Mouse (Mus musculus): ENCODE measurements around the gene Nfe2l1. TPM values are rescaled to one million over a fixed set of nuclear protein-coding genes. Genes with fewer than 3 reads are reported as not detected.

The Nfe2l1 gene
- polyA plus RNA-seq, 1 experiment from 2014 or later, result 66.3 TPM

GRCm38 (mm10) chr11:96829403-96829812, 360 bp downstream of the Nfe2l1 start:
- Histone ChIP-seq H3K27me3 (no peaks in the 10 kb centered on the region), H3K36me3 (peaks cover 22% of the 10 kb centered on the region), H3K9me3 (no peaks in the 10 kb centered on the region), H3K4me3 (replicated peaks) (peak overlapping the region; percentile 79), H3K9ac (replicated peaks) (peak overlapping the region; percentile 79), H3K4me1 (replicated peaks) (peaks cover 49% of the 10 kb centered on the region), H3K27ac (peak overlapping the region; percentile 98), H3K4me2 (peak overlapping the region; percentile 82)
- under 1% methylated on average over 33 of the region's 33 CpGs for WGBS
- ATAC-seq (ENCODE audit: insufficient number of reproducible peaks, insufficient read depth, low FRiP score, low TSS enrichment, low read depth), result peak; percentile 69

GRCm38 (mm10) chr11:96828881-96829280, 887 bp downstream of the Nfe2l1 start:
- 15% methylated on average over 10 of the region's 10 CpGs for WGBS
- no peaks in the 10 kb centered on the region for H3K27me3 ChIP-seq
- H3K27ac ChIP-seq, result peak overlapping the region; percentile 98
- H3K9ac ChIP-seq (replicated peaks), result peak overlapping the region; percentile 79
- peak overlapping the region; percentile 82 for H3K4me2 ChIP-seq
- peaks cover 22% of the 10 kb centered on the region for H3K36me3 ChIP-seq
- H3K4me3 ChIP-seq (replicated peaks), result peak overlapping the region; percentile 79
- H3K4me1 ChIP-seq (replicated peaks), result peaks cover 52% of the 10 kb centered on the region
- H3K9me3 ChIP-seq, result no peaks in the 10 kb centered on the region
- no peak for ATAC-seq (ENCODE audit: insufficient number of reproducible peaks, insufficient read depth, low FRiP score, low TSS enrichment, low read depth)

- no peak overlapping the region for H3K27ac ChIP-seq
- H3K4me1 ChIP-seq (replicated peaks), result peaks cover 61% of the 10 kb centered on the region
- 76% methylated on average over 9 of the region's 9 CpGs for WGBS
- H3K4me2 ChIP-seq, result peak overlapping the region; percentile 82
- ATAC-seq (ENCODE audit: insufficient number of reproducible peaks, insufficient read depth, low FRiP score, low TSS enrichment, low read depth), result no peak
- H3K9ac ChIP-seq (replicated peaks), result no peak overlapping the region
- H3K36me3 ChIP-seq, result peaks cover 22% of the 10 kb centered on the region
- H3K27me3 ChIP-seq, result no peaks in the 10 kb centered on the region
- H3K4me3 ChIP-seq (replicated peaks), result 0 out of 2 replicates have a peak overlapping the region, but pooled peaks have one; percentile 4
- H3K9me3 ChIP-seq, result no peaks in the 10 kb centered on the region
Observed at GRCm38 (mm10) chr11:96827917-96828316, 1.9 kb downstream of the Nfe2l1 start.

DNA sequence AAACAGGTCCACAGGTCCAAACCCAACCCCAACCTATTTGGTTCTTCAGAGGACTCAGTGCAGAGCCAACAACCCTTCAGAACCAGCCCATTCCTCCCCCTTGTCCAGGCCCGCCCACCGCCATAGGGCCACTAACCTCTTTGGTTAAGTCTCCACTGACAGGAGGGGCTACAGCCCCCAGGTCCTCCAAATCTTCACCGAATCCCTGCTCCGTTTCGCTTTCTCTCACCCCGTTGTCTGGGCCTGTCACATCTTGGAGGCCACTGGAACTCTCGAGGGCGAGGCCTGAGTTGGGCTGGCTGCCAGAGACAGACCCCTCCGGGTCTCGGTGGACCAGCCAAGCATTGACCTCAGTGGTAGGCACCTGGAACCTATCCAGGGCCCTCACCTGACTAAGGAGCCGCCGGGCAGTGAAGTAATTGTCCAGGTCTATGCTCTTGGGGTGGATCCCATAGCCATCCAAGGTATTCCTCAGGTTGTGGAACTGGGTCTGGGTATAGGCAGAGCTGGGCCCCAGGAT, 2.6 kb downstream of the Nfe2l1 start:
- H3K9ac ChIP-seq (replicated peaks), result peak overlapping the region; percentile 53

DNA sequence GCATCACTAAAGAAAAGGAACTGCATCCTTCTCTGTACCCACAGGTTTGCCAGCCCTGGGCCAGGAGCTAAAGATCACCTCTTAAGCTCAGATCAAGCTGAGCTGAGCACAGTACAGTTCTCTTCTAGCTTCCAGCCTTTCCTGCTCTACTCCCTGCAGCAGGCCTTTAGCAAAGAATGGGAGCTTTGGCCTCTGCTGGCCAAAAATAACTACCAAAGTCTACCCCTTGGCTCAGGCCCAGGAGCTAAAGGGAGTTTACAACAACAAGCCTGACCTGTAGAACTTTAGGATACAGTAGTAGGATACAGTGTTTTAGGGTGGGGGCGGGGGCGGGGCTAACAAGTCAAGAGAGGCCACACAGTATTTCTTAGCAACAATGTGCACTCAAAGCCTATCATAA, 3.3 kb downstream of the Nfe2l1 start:
- Histone ChIP-seq H3K4me3 (replicated peaks) (peak overlapping the region; percentile 16; the same call in 1 of the 2 replicates), H3K27me3 (no peaks in the 10 kb centered on the region), H3K27ac (no peak overlapping the region), H3K9me3 (no peaks in the 10 kb centered on the region), H3K4me1 (replicated peaks) (peaks cover 66% of the 10 kb centered on the region), H3K36me3 (peaks cover 34% of the 10 kb centered on the region), H3K9ac (replicated peaks) (peak overlapping the region; percentile 53; the same call in 1 of the 2 replicates), H3K4me2 (peak overlapping the region; percentile 38)
- WGBS, result 69% methylated on average over 2 of the region's 2 CpGs
- no peak for ATAC-seq (ENCODE audit: insufficient number of reproducible peaks, insufficient read depth, low FRiP score, low TSS enrichment, low read depth)

More for the DNA sequence above, 2.6 kb downstream of the Nfe2l1 start:
- no peaks in the 10 kb centered on the region for H3K27me3 ChIP-seq
- 89% methylated on average over 12 of the region's 12 CpGs for WGBS
- H3K36me3 ChIP-seq, result peaks cover 28% of the 10 kb centered on the region
- peak overlapping the region; percentile 11; the same call in 1 of the 2 replicates for H3K4me3 ChIP-seq (replicated peaks)
- H3K4me1 ChIP-seq (replicated peaks), result peaks cover 66% of the 10 kb centered on the region
- H3K4me2 ChIP-seq, result peak overlapping the region; percentile 38; the same call in 1 of the 2 replicates
- H3K27ac ChIP-seq, result peak overlapping the region; percentile 45; the same call in 1 of the 2 replicates
- ATAC-seq (ENCODE audit: insufficient number of reproducible peaks, insufficient read depth, low FRiP score, low TSS enrichment, low read depth), result no peak
- H3K9me3 ChIP-seq, result no peaks in the 10 kb centered on the region

- H3K4me3 ChIP-seq (replicated peaks), result no peak overlapping the region
- peaks cover 62% of the 10 kb centered on the region for H3K4me1 ChIP-seq (replicated peaks)
- peaks cover 50% of the 10 kb centered on the region for H3K36me3 ChIP-seq
- no peaks in the 10 kb centered on the region for H3K9me3 ChIP-seq
- H3K9ac ChIP-seq (replicated peaks), result no peak overlapping the region; the same call in 1 of the 2 replicates
- 42% methylated on average over 7 of the region's 7 CpGs for WGBS
- no peaks in the 10 kb centered on the region for H3K27me3 ChIP-seq
- ATAC-seq (ENCODE audit: insufficient number of reproducible peaks, insufficient read depth, low FRiP score, low TSS enrichment, low read depth), result no peak
- peak overlapping the region; percentile 87 for H3K27ac ChIP-seq
- peak overlapping the region; percentile 99 for H3K4me2 ChIP-seq
Observed at GRCm38 (mm10) chr11:96824783-96825495, 4.8 kb downstream of the Nfe2l1 start.

DNA sequence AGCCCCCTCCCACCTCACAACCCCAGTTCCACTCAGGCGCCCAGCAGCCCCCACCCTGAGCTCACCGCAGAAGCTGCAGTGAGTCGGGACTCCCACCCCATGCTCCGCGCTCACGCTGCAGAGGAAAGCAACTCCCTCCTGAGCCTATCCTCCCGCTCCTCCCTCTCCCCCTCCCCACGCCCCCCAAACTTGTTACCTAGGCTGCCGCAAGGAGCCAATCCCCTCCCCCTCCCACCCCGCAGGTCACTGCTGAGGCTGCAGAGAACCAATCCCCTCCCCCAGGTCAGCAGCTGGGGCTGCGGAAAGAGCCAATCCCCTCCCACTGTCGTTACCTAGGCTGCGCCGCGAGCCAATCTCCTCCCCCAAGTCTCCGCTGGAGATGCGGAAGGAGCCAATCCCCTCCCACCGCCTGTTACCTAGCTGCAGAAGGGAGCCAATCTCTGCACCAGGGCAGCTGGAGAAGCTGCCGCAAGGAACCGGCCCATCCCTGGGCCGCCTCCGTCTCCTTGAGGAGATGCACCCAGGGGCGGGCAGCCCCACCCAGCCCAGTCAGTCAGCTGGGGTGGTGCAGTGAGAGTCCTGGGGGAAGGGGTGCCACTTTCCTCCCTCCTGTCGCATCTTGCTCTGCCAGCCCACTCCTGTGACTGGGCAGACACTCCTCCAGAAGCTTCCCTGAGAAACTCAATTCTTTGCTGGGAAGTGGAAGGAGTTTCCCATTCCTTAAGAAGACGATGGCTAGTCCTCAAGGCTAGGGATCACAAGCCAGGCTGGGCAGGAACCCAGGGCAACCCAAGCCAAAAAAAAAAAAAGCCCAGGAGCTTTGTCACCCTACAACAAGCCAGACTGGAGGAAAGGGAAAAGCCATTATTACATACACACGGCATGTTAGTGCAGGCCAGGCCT, 5.6 kb downstream of the Nfe2l1 start:
- Histone ChIP-seq H3K27ac (peak overlapping the region; percentile 87), H3K4me2 (peak overlapping the region; percentile 99), H3K27me3 (no peaks in the 10 kb centered on the region), H3K9me3 (no peaks in the 10 kb centered on the region), H3K36me3 (peaks cover 58% of the 10 kb centered on the region), H3K4me3 (replicated peaks) (peak overlapping the region; percentile 55), H3K4me1 (replicated peaks) (peaks cover 62% of the 10 kb centered on the region), H3K9ac (replicated peaks) (peak overlapping the region; percentile 66)
- peak; percentile 84 for ATAC-seq (ENCODE audit: insufficient number of reproducible peaks, insufficient read depth, low FRiP score, low TSS enrichment, low read depth)
- WGBS, result under 1% methylated on average over 23 of the region's 26 CpGs

GRCm38 (mm10) chr11:96823471-96823837, 6.3 kb downstream of the Nfe2l1 start:
- Histone ChIP-seq H3K27me3 (no peaks in the 10 kb centered on the region), H3K4me3 (replicated peaks) (peak overlapping the region; percentile 55), H3K9me3 (no peaks in the 10 kb centered on the region), H3K9ac (replicated peaks) (peak overlapping the region; percentile 66), H3K4me2 (peak overlapping the region; percentile 99), H3K4me1 (replicated peaks) (peaks cover 57% of the 10 kb centered on the region), H3K27ac (peak overlapping the region; percentile 87), H3K36me3 (peaks cover 65% of the 10 kb centered on the region)
- WGBS, result 8% methylated on average over 13 of the region's 13 CpGs
- ATAC-seq (ENCODE audit: insufficient number of reproducible peaks, insufficient read depth, low FRiP score, low TSS enrichment, low read depth), result peak; percentile 44

GRCm38 (mm10) chr11:96822675-96823470, 6.9 kb downstream of the Nfe2l1 start:
- Histone ChIP-seq H3K9ac (replicated peaks) (peak overlapping the region; percentile 66; the same call in 1 of the 2 replicates), H3K27me3 (no peaks in the 10 kb centered on the region), H3K9me3 (no peaks in the 10 kb centered on the region), H3K4me1 (replicated peaks) (peaks cover 52% of the 10 kb centered on the region), H3K4me2 (peak overlapping the region; percentile 99), H3K27ac (peak overlapping the region; percentile 87; the same call in 1 of the 2 replicates), H3K36me3 (peaks cover 68% of the 10 kb centered on the region), H3K4me3 (replicated peaks) (peak overlapping the region; percentile 55)
- ATAC-seq (ENCODE audit: insufficient number of reproducible peaks, insufficient read depth, low FRiP score, low TSS enrichment, low read depth), result no peak
- 44% methylated on average over 4 of the region's 4 CpGs for WGBS

DNA sequence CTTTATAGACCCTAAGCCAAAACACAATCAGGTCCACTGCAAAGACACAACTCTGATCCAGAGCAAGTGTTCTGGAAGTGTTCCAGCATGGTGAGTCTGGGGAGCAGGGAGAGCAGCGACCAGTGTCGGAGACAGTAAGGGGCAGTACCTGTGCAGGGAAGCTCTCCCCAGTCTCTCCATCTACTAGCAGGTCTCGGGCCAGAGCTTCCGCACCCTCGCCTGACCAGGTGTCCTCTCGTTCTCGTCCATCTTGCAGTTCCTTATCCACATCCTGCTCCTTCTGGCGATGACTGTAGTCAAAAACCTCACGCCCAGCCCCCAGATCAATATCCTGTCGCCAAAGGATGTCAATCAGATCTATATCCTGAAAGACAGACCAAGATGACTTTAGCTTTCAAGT, 7.8 kb downstream of the Nfe2l1 start:
- H3K9me3 ChIP-seq, result no peaks in the 10 kb centered on the region
- H3K9ac ChIP-seq (replicated peaks), result no peak overlapping the region
- H3K27me3 ChIP-seq, result no peaks in the 10 kb centered on the region
- peaks cover 68% of the 10 kb centered on the region for H3K36me3 ChIP-seq
- ATAC-seq (ENCODE audit: insufficient number of reproducible peaks, insufficient read depth, low FRiP score, low TSS enrichment, low read depth), result no peak
- H3K4me2 ChIP-seq, result no peak overlapping the region
- H3K4me1 ChIP-seq (replicated peaks), result peaks cover 43% of the 10 kb centered on the region
- 92% methylated on average over 10 of the region's 10 CpGs for WGBS
- H3K27ac ChIP-seq, result no peak overlapping the region
- H3K4me3 ChIP-seq (replicated peaks), result no peak overlapping the region
